Mouse (Mus musculus): Measurements from ENCODE around the gene Dync1h1.

DNA sequence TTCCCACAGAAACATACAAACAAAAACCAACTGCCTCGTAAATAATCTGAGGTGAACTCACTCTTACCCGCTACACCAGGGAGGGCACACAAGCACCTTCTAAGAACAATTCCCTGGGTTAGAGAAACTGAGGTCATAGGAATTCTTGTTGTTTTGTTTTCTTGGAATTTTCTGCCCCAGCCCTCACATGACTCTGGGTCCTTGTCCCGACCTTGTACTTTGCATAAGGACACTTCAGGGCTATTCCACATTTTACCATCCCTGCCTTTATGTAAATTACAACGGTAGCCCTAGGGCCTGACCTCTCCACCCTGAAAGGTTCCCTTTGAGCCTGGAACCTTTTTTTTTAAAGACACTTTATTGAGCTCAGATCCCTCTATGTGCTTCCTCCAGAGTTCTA lies 101.3 kb downstream of the Dync1h1 start, which contains the start of gene Hsp90aa1:
- TF ChIP-seq CTCF (conservative IDR thresholded peaks at IDR 0.05 in 1 of 2, IDR thresholded peaks at IDR 0.05 in 1 of 2; ENCODE audit: low read depth in 2 of 2, low read length in 2 of 2): no peak
- no peak for TF ChIP-seq JUN (IDR thresholded peaks at IDR 0.05; ENCODE audit: insufficient read depth, low read depth, low read length)
- TF ChIP-seq CHD1 (IDR thresholded peaks at IDR 0.05; ENCODE audit: low read depth, low read length): no peak
- no peak for TF ChIP-seq CHD2 (IDR thresholded peaks at IDR 0.05; ENCODE audit: low read length)
- no peak for TF ChIP-seq EP300 (IDR thresholded peaks at IDR 0.05; ENCODE audit: low read length)
- TF ChIP-seq ELF1 (IDR thresholded peaks at IDR 0.05; ENCODE audit: low read depth, low read length): no peak
- TF ChIP-seq IRF4 (IDR thresholded peaks at IDR 0.05; ENCODE audit: low read depth, low read length): no peak
- no peak for TF ChIP-seq HCFC1 (IDR thresholded peaks at IDR 0.05; ENCODE audit: low read depth, low read length)

All from CH12.LX (cell line).